Mouse (Mus musculus): ENCODE data around the gene Ubqln3. TPM values are rescaled to one million over a fixed set of nuclear protein-coding genes. Genes with fewer than 3 reads are reported as not detected.

Gene Ubqln3
- not detected in 2 replicates for polyA plus RNA-seq (2015; fragmentation: Nextera tagmentation; extraction: Ambion mirVana)

- Histone ChIP-seq H3K4me2 (ENCODE audit: low read depth, low read length) (no peak within 1 kb of the TSS), H3K27me3 (replicated peaks; ENCODE audit: control insufficient read depth, insufficient read depth, low read length) (no peaks in the 10 kb centered on the region), H3K4me1 (ENCODE audit: control insufficient read depth, insufficient read depth, low read length) (no peaks in the 10 kb centered on the region), H3K9ac (ENCODE audit: low read depth, low read length) (no peak within 1 kb of the TSS), H3K27ac (ENCODE audit: low read length) (no peak within 1 kb of the TSS), H3K4me3 (ENCODE audit: low read length) (no peak within 1 kb of the TSS), H3K36me3 (ENCODE audit: control insufficient read depth, insufficient read depth, low read length) (no peaks in the 10 kb centered on the region), H3K9me3 (ENCODE audit: control insufficient read depth, low read length) (no peaks in the 10 kb centered on the region)
- ATAC-seq, result no peak
- WGBS, result 67% methylated on average over 3 of the region's 3 CpGs
Observed at GRCm38 (mm10) chr7:104143179-104143578, at the start of gene Ubqln3. TSS of gene Ubqln3 (minus strand) at chr7:104143279.

GRCm38 (mm10) chr7:104191275-104191674, 48.2 kb upstream of the Ubqln3 start:
- no peaks in the 10 kb centered on the region for H3K36me3 ChIP-seq (ENCODE audit: control insufficient read depth, insufficient read depth, low read length)
- no peaks in the 10 kb centered on the region for H3K9me3 ChIP-seq (ENCODE audit: control insufficient read depth, low read length)
- no peak overlapping the region for H3K27ac ChIP-seq (ENCODE audit: low read length)
- H3K4me1 ChIP-seq (ENCODE audit: control insufficient read depth, insufficient read depth, low read length), result no peaks in the 10 kb centered on the region
- no peak overlapping the region for H3K4me3 ChIP-seq (ENCODE audit: low read length)
- 55% methylated on average over 9 of the region's 9 CpGs for WGBS
- ATAC-seq, result no peak
- H3K27me3 ChIP-seq (replicated peaks; ENCODE audit: control insufficient read depth, insufficient read depth, low read length), result no peaks in the 10 kb centered on the region
- H3K4me2 ChIP-seq (ENCODE audit: low read depth, low read length), result no peak overlapping the region
- no peak overlapping the region for H3K9ac ChIP-seq (ENCODE audit: low read depth, low read length)

GRCm38 (mm10) chr7:104183292-104183691, 40.2 kb upstream of the Ubqln3 start, which contains the start of gene Olfr648:
TSS of gene Olfr648 (minus strand) at chr7:104183392.
- Histone ChIP-seq H3K27me3 (replicated peaks; ENCODE audit: control insufficient read depth, insufficient read depth, low read length) (no peaks in the 10 kb centered on the region), H3K9ac (ENCODE audit: low read depth, low read length) (no peak within 1 kb of the TSS), H3K4me2 (ENCODE audit: low read depth, low read length) (no peak within 1 kb of the TSS), H3K4me3 (ENCODE audit: low read length) (no peak within 1 kb of the TSS), H3K36me3 (ENCODE audit: control insufficient read depth, insufficient read depth, low read length) (no peaks in the 10 kb centered on the region), H3K9me3 (ENCODE audit: control insufficient read depth, low read length) (no peaks in the 10 kb centered on the region), H3K27ac (ENCODE audit: low read length) (no peak within 1 kb of the TSS), H3K4me1 (ENCODE audit: control insufficient read depth, insufficient read depth, low read length) (no peaks in the 10 kb centered on the region)
- no peak for ATAC-seq
- WGBS, result 75% methylated on average over 2 of the region's 2 CpGs

- Histone ChIP-seq H3K27me3 (replicated peaks; ENCODE audit: control insufficient read depth, insufficient read depth, low read length) (no peaks in the 10 kb centered on the region), H3K4me2 (ENCODE audit: low read depth, low read length) (no peak overlapping the region), H3K36me3 (ENCODE audit: control insufficient read depth, insufficient read depth, low read length) (no peaks in the 10 kb centered on the region), H3K27ac (ENCODE audit: low read length) (no peak overlapping the region), H3K9ac (ENCODE audit: low read depth, low read length) (no peak overlapping the region), H3K4me1 (ENCODE audit: control insufficient read depth, insufficient read depth, low read length) (no peaks in the 10 kb centered on the region), H3K9me3 (ENCODE audit: control insufficient read depth, low read length) (no peaks in the 10 kb centered on the region), H3K4me3 (ENCODE audit: low read length) (no peak overlapping the region)
- WGBS, result 86% methylated on average over 1 of the region's 1 CpGs
- no peak for ATAC-seq
Observed at GRCm38 (mm10) chr7:104179074-104179473, 36.0 kb upstream of the Ubqln3 start.

- H3K9ac ChIP-seq (ENCODE audit: low read depth, low read length), result no peak overlapping the region
- no peak overlapping the region for H3K4me2 ChIP-seq (ENCODE audit: low read depth, low read length)
- no peaks in the 10 kb centered on the region for H3K36me3 ChIP-seq (ENCODE audit: control insufficient read depth, insufficient read depth, low read length)
- no peak for ATAC-seq
- no peak overlapping the region for H3K27ac ChIP-seq (ENCODE audit: low read length)
- H3K27me3 ChIP-seq (replicated peaks; ENCODE audit: control insufficient read depth, insufficient read depth, low read length), result no peaks in the 10 kb centered on the region
- no peaks in the 10 kb centered on the region for H3K9me3 ChIP-seq (ENCODE audit: control insufficient read depth, low read length)
- WGBS, result 64% methylated on average over 5 of the region's 5 CpGs
- H3K4me3 ChIP-seq (ENCODE audit: low read length), result no peak overlapping the region
- H3K4me1 ChIP-seq (ENCODE audit: control insufficient read depth, insufficient read depth, low read length), result no peaks in the 10 kb centered on the region
Observed at GRCm38 (mm10) chr7:104178422-104179054, 35.5 kb upstream of the Ubqln3 start.

GRCm38 (mm10) chr7:104175085-104175484, 32.0 kb upstream of the Ubqln3 start:
- WGBS, result 67% methylated on average over 1 of the region's 1 CpGs
- H3K36me3 ChIP-seq (ENCODE audit: control insufficient read depth, insufficient read depth, low read length), result no peaks in the 10 kb centered on the region
- H3K27ac ChIP-seq (ENCODE audit: low read length), result no peak overlapping the region
- no peak overlapping the region for H3K9ac ChIP-seq (ENCODE audit: low read depth, low read length)
- H3K9me3 ChIP-seq (ENCODE audit: control insufficient read depth, low read length), result no peaks in the 10 kb centered on the region
- no peak overlapping the region for H3K4me3 ChIP-seq (ENCODE audit: low read length)
- no peaks in the 10 kb centered on the region for H3K27me3 ChIP-seq (replicated peaks; ENCODE audit: control insufficient read depth, insufficient read depth, low read length)
- ATAC-seq, result no peak
- no peaks in the 10 kb centered on the region for H3K4me1 ChIP-seq (ENCODE audit: control insufficient read depth, insufficient read depth, low read length)
- no peak overlapping the region for H3K4me2 ChIP-seq (ENCODE audit: low read depth, low read length)

- no peaks in the 10 kb centered on the region for H3K27me3 ChIP-seq (replicated peaks; ENCODE audit: control insufficient read depth, insufficient read depth, low read length)
- ATAC-seq, result no peak
- WGBS, result 74% methylated on average over 6 of the region's 6 CpGs
- H3K9ac ChIP-seq (ENCODE audit: low read depth, low read length), result no peak overlapping the region
- no peak overlapping the region for H3K4me3 ChIP-seq (ENCODE audit: low read length)
- H3K36me3 ChIP-seq (ENCODE audit: control insufficient read depth, insufficient read depth, low read length), result no peaks in the 10 kb centered on the region
- H3K4me1 ChIP-seq (ENCODE audit: control insufficient read depth, insufficient read depth, low read length), result no peaks in the 10 kb centered on the region
- no peak overlapping the region for H3K27ac ChIP-seq (ENCODE audit: low read length)
- H3K9me3 ChIP-seq (ENCODE audit: control insufficient read depth, low read length), result no peaks in the 10 kb centered on the region
- H3K4me2 ChIP-seq (ENCODE audit: low read depth, low read length), result no peak overlapping the region
Observed at GRCm38 (mm10) chr7:104169634-104170204, 26.6 kb upstream of the Ubqln3 start.

GRCm38 (mm10) chr7:104167105-104167504, 24.0 kb upstream of the Ubqln3 start:
- no peak overlapping the region for H3K4me2 ChIP-seq (ENCODE audit: low read depth, low read length)
- no peaks in the 10 kb centered on the region for H3K36me3 ChIP-seq (ENCODE audit: control insufficient read depth, insufficient read depth, low read length)
- no peak overlapping the region for H3K27ac ChIP-seq (ENCODE audit: low read length)
- no peak overlapping the region for H3K4me3 ChIP-seq (ENCODE audit: low read length)
- H3K9ac ChIP-seq (ENCODE audit: low read depth, low read length), result no peak overlapping the region
- 83% methylated on average over 6 of the region's 6 CpGs for WGBS
- ATAC-seq, result no peak
- no peaks in the 10 kb centered on the region for H3K4me1 ChIP-seq (ENCODE audit: control insufficient read depth, insufficient read depth, low read length)
- no peaks in the 10 kb centered on the region for H3K9me3 ChIP-seq (ENCODE audit: control insufficient read depth, low read length)
- no peaks in the 10 kb centered on the region for H3K27me3 ChIP-seq (replicated peaks; ENCODE audit: control insufficient read depth, insufficient read depth, low read length)

- Histone ChIP-seq H3K4me3 (ENCODE audit: low read length) (no peak within 1 kb of the TSS), H3K4me2 (ENCODE audit: low read depth, low read length) (no peak within 1 kb of the TSS), H3K27ac (ENCODE audit: low read length) (no peak within 1 kb of the TSS), H3K36me3 (ENCODE audit: control insufficient read depth, insufficient read depth, low read length) (no peaks in the 10 kb centered on the region), H3K9ac (ENCODE audit: low read depth, low read length) (no peak within 1 kb of the TSS), H3K4me1 (ENCODE audit: control insufficient read depth, insufficient read depth, low read length) (no peaks in the 10 kb centered on the region), H3K9me3 (ENCODE audit: control insufficient read depth, low read length) (no peaks in the 10 kb centered on the region), H3K27me3 (replicated peaks; ENCODE audit: control insufficient read depth, insufficient read depth, low read length) (no peaks in the 10 kb centered on the region)
- WGBS, result 84% methylated on average over 2 of the region's 2 CpGs
- no peak for ATAC-seq
Observed at GRCm38 (mm10) chr7:104150456-104150855, 7.4 kb upstream of the Ubqln3 start, which contains the start of gene Ubqlnl. TSS of gene Ubqlnl (minus strand) at chr7:104150556.
